Mouse (Mus musculus) small intestine, adult 2 months (tissue): Measurements from ENCODE around the gene Nipsnap3b. TPM values are rescaled to one million over a fixed set of nuclear protein-coding genes. Genes with fewer than 3 reads are reported as not detected.

Experiments
- H3K27ac ChIP-seq: fragments of 200-500 bp; 2 replicates; pipeline ENCODE4 v1.5.1; 2012; ENCODE audit warnings: low read depth, low read length, control low read depth, inconsistent platforms; ENCODE audit not compliant: insufficient read depth
- H3K27me3 ChIP-seq: fragments of 200-500 bp; 2 replicates; pipeline ENCODE4 v1.6.1; 2012; ENCODE audit warnings: mild to moderate bottlenecking, moderate library complexity, low read length, inconsistent platforms; ENCODE audit not compliant: control insufficient read depth, insufficient read depth
- H3K36me3 ChIP-seq: fragments of 200-500 bp; 2 replicates; pipeline ENCODE4 v1.6.1; 2012; ENCODE audit warnings: mild to moderate bottlenecking, low read length, control low read depth, inconsistent platforms; ENCODE audit not compliant: control insufficient read depth, insufficient read depth
- H3K4me1 ChIP-seq: fragments of 200-500 bp; 2 replicates; pipeline ENCODE4 v1.6.1; 2012; ENCODE audit warnings: low read length, inconsistent platforms, mixed read lengths; ENCODE audit not compliant: control insufficient read depth, insufficient read depth, insufficient read length
- H3K4me3 ChIP-seq: fragments of 200-500 bp; 2 replicates; pipeline ENCODE4 v1.5.1; 2012; ENCODE audit warnings: low read depth, mild to moderate bottlenecking, control low read depth, inconsistent platforms, low read length, moderate library complexity
- CTCF ChIP-seq: fragments of 200-500 bp; IDR thresholded peaks from 2 replicates; pipeline ENCODE4 v1.5.1; 2012; ENCODE audit warnings: low read depth, mild to moderate bottlenecking, control low read depth, inconsistent platforms, low read length, moderate library complexity, mixed read lengths; ENCODE audit not compliant: insufficient replicate concordance, insufficient read length; ENCODE audit errors: extremely low read depth
- POLR2A ChIP-seq: fragments of 200-500 bp; IDR thresholded peaks from 2 replicates; pipeline ENCODE4 v1.6.1; 2012; ENCODE audit warnings: low read depth, mild to moderate bottlenecking, control low read depth, inconsistent platforms, low read length, moderate library complexity
- WGBS: fragments of 180-500 bp; shearing (Covaris S2); methylation state at CpG from one replicate; pipeline ENCODE4 v1.1.7; 2018; 5-methylcytosine and 5-hydroxymethylcytosine counted together
- polyA plus RNA-seq: library from polyadenylated mRNA; depleted of rRNA; stranded (reverse); fragments of >200 nt; gene quantifications from 2 replicates; pipeline ENCODE4 v1.2.3, GENCODE M21; 2012; rRNA removed

The Nipsnap3b gene
- polyA plus RNA-seq, 1 experiment, result 54.7 TPM

DNA sequence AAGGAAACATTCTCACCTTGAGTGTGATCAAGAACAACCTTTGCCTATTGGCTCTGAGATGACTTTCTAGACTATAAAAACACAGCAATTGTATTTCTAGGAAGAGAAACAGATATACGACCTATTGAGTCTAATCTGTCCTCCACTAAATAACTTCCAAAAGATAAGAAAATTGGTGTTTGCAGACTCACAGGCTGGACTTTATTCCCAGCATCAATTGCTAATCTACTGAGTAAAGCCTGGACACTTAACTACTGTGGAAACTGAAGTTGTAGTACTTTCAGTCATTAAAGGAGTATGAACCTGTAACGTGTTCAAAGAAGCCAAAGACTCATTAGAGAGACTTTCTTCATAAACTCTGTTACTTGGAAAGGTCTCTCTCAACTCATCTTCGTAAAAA lies 16.1 kb downstream of the Nipsnap3b start:
- Histone ChIP-seq H3K4me1 (peaks cover 16% of the 10 kb centered on the region), H3K27ac (no peak overlapping the region), H3K27me3 (no peaks in the 10 kb centered on the region), H3K36me3 (peaks cover 5% of the 10 kb centered on the region; the same call in 1 of the 2 replicates), H3K4me3 (no peak overlapping the region)
- TF ChIP-seq POLR2A (no peak), CTCF (no peak)
- WGBS, result 36% methylated on average over 3 of the region's 3 CpGs

DNA sequence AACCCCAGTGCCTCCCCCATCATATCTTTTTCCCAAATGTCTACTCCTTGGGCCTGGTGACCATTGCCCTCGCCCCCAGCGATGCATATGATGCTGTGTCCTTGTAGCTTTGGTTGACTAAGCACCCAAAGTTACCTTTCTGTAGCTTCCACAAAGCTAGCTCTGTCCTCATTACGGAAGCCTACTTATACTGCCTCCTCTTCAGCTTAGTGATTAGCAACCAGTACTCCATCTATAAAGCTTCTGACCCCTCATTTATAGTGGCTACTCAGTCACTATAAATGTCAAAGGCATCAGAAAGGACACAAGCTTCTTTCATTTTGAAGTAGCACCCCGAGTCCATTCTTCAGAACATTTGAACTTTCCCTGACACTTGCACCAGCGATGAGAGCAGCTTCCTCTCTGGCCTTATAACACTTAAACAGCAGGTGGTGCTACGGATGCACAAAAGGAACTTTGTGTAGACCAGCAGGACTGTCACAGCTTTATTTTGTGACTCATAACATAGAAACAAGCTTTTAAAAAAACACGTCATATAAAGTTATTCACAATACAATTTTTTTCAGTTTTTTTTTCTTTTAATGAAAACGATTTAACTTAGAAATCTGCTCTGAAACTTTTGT lies 18.8 kb downstream of the Nipsnap3b start:
- Histone ChIP-seq H3K36me3 (peaks cover 14% of the 10 kb centered on the region), H3K27ac (no peak overlapping the region), H3K27me3 (no peaks in the 10 kb centered on the region), H3K4me3 (no peak overlapping the region), H3K4me1 (peaks cover 6% of the 10 kb centered on the region; the same call in 1 of the 2 replicates)
- TF ChIP-seq POLR2A (no peak), CTCF (no peak)
- WGBS, result 56% methylated on average over 8 of the region's 8 CpGs

DNA sequence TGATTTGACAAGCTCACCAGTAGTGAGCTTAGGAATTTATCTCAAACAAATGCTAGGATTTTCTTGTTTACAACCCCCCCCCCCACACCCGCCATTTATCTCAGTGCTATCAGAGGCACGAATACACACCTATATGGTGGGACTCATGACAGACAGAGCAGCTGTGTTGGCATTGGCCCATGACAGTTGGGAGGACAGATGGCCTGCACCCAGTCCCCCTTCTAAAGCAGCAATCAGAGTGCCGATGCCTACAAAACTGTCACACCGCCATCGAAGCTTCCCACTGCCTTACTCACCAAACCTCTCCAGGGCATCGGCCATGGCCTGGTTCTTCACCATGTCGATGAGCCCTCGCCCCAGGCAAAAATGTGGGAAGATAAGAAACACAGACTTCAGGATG lies 32.1 kb downstream of the Nipsnap3b start:
- TF ChIP-seq CTCF, result no peak
- no peak for TF ChIP-seq POLR2A
- 0 out of 2 replicates have a peak, but pooled peaks cover 3% of the 10 kb centered on the region for H3K4me1 ChIP-seq
- H3K36me3 ChIP-seq, result peaks cover 39% of the 10 kb centered on the region
- WGBS, result 83% methylated on average over 8 of the region's 8 CpGs
- no peaks in the 10 kb centered on the region for H3K27me3 ChIP-seq
- H3K4me3 ChIP-seq, result no peak overlapping the region
- H3K27ac ChIP-seq, result no peak overlapping the region

DNA sequence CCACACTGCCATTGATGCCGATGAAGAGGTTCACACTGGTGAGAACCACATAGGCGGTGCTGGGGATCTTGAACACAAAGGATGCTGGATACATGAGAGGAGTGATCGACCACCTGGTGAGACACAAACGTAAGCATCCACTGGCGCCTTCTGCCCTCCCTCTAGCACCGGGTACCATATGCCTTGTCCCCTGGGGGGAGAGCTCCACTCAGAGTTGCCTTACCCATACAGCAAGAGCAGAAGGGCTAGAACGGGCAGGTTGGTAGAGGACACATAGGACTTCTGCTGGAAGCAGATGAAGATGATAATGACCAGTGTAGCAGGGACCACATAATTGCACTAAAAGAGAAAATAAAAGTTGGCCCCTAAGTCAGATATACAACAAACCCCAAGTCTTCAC lies 34.1 kb downstream of the Nipsnap3b start:
- H3K4me1 ChIP-seq, result 0 out of 2 replicates have a peak, but pooled peaks cover 3% of the 10 kb centered on the region
- H3K27ac ChIP-seq, result no peak overlapping the region
- H3K4me3 ChIP-seq, result no peak overlapping the region
- peaks cover 36% of the 10 kb centered on the region for H3K36me3 ChIP-seq
- TF ChIP-seq POLR2A, result no peak
- TF ChIP-seq CTCF, result no peak
- no peaks in the 10 kb centered on the region for H3K27me3 ChIP-seq
- WGBS, result 94% methylated on average over 7 of the region's 7 CpGs

DNA sequence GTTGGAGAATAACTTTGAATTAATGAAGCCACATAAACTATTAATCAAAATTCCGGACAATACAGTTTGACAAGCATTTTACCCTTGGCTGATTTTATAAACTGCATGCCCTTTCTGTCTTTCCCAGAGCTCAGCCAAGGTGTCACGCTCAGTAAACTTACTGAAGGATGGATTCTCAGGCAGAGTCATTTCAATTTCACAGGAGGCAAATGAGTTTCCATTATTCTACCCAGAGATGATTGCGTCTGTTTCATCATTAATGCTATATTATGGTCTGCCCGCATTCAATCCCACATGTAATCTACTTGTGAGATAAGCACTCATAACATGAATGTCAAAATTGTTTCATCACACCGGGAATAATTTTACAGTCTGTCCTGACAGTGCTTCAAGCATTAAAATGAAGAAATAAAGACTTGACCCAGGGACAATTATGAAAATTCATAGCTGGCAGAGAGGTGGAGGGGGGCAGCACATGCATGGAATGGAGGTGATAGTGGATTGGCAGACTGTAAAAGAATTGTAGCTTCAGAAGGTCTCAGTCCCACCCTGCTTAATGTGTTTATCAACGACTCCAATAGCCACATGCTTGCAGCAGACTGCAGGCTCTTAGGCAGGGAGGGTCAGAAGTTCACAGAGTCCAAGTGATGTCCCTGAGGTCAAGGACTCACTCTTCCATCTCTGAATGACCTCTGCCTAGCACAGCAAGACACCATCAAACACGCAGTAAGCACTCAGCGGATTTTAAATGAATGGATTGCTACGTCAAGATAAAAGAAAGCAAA lies 34.8 kb downstream of the Nipsnap3b start:
- no peaks in the 10 kb centered on the region for H3K27me3 ChIP-seq
- no peak for TF ChIP-seq POLR2A
- TF ChIP-seq CTCF, result no peak
- 68% methylated on average over 9 of the region's 9 CpGs for WGBS
- H3K36me3 ChIP-seq, result peaks cover 32% of the 10 kb centered on the region
- no peak overlapping the region for H3K4me3 ChIP-seq
- H3K4me1 ChIP-seq, result 0 out of 2 replicates have a peak, but pooled peaks cover 3% of the 10 kb centered on the region
- no peak overlapping the region for H3K27ac ChIP-seq

DNA sequence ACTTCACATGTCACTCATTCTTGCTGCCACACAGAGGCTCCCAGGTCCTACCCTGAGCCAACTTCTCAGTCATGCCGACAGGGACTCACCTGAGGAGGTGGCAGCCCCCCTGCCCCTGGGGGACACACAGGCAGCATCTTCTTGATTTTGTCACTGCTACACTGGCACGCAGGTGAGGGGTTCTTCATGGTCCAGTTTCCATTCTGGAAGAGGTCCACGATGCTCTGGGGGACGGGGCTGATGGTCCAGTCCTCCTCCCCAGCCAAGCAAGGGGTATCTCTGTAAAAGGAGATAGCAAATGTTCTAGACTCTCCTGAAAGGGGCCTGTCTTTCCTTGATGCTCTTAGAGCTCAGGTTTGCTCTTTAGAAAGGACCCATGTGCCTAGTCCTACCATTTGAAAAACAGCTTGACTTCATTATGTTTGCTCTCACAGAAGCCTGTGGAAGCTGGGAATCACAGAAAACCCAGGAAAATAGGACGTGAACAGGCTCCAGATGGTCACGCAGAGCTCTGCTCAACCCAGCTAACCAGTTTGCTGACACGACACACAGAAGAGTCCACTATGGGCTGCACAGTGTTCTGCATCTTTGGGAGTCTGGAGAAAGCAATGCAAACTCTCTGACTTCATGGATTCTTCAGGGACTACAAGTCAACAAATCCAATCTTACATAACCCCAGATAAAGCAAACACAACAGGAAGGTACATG lies 50.8 kb downstream of the Nipsnap3b start:
- Histone ChIP-seq H3K27me3 (no peaks in the 10 kb centered on the region), H3K27ac (no peak overlapping the region), H3K36me3 (peaks cover 41% of the 10 kb centered on the region), H3K4me1 (no peaks in the 10 kb centered on the region), H3K4me3 (no peak overlapping the region)
- 88% methylated on average over 7 of the region's 7 CpGs for WGBS
- TF ChIP-seq POLR2A, result no peak
- TF ChIP-seq CTCF, result no peak

Other genes with a start within 250 kb of the Nipsnap3b start
- not detected in 2 replicates for gene Olfr275, start 197.3 kb upstream of the Nipsnap3b start, polyA plus RNA-seq
- gene Olfr273, start 152.6 kb upstream of the Nipsnap3b start, polyA plus RNA-seq, result not detected in 2 replicates
- gene Olfr272, start 92.7 kb upstream of the Nipsnap3b start, polyA plus RNA-seq, result not detected in 2 replicates
- not detected in 2 replicates for gene Olfr270, start 47.3 kb upstream of the Nipsnap3b start, polyA plus RNA-seq
- gene Nipsnap3a, start 22.6 kb upstream of the Nipsnap3b start, polyA plus RNA-seq, result not detected in 2 replicates
- 0.70 and 2.8 TPM in 2 replicates for gene Abca1, start 148.0 kb downstream of the Nipsnap3b start, polyA plus RNA-seq